Mouse (Mus musculus) urinary bladder, postnatal 25 days (tissue): ENCODE data around the gene Gm4884.
"Not testable (repeated sequence)": the region's sequence is repeated elsewhere in the genome, so short reads cannot be mapped to it uniquely, and the experiment has no call there.

Experiments used
- DNase-seq: peaks from one replicate; pipeline ENCODE4 v3.0.0; 2022; ENCODE audit warnings: low spot score

The Gm4884 gene

GRCm38 (mm10) chr7:41032419-41032818 is at the start of gene Gm4884:
Gene Gm4884, plus strand, starts transcription at chr7:41032719.
- not testable (repeated sequence) for DNase-seq

- DNase-seq, result no peak
These were observed 45.3 kb upstream of the Gm4884 start, which contains the start of gene 4930433I11Rik for GRCm38 (mm10) chr7:40987243-40987642. Gene 4930433I11Rik, plus strand, starts transcription at chr7:40987543.

GRCm38 (mm10) chr7:41044058-41044457 is 11.5 kb downstream of the Gm4884 start:
- not testable (repeated sequence) for DNase-seq
